Mouse (Mus musculus) myocyte (in vitro differentiated cells): ENCODE data around the gene Fam69a.

ENCODE experiments used
- CEBPB ChIP-seq: IDR thresholded peaks from 2 replicates; pipeline ENCODE4 v1.6.1; 2011; ENCODE audit warnings: mild to moderate bottlenecking, moderate library complexity; ENCODE audit not compliant: poor library complexity, insufficient read depth, severe bottlenecking
- MYOD1 ChIP-seq, 3 experiments: IDR thresholded peaks; one replicate each; pipeline ENCODE4 v1.6.1; 2011; ENCODE audit warnings: control low read depth in 2 of 3, low read depth in 2 of 3, mild to moderate bottlenecking in 2 of 3, moderate library complexity in 1 of 3; ENCODE audit not compliant: insufficient read length in 2 of 3, control insufficient read depth in 1 of 3
- POLR2A ChIP-seq: IDR thresholded peaks from one replicate; pipeline ENCODE4 v1.6.1; 2011; ENCODE audit warnings: low read depth, mild to moderate bottlenecking, control low read depth, moderate library complexity; ENCODE audit not compliant: insufficient read length
- POLR2AphosphoS2 ChIP-seq: IDR thresholded peaks from one replicate; pipeline ENCODE4 v1.6.1; 2011; ENCODE audit warnings: low read depth, control low read depth; ENCODE audit not compliant: insufficient read length
- TCF3 ChIP-seq: IDR thresholded peaks from one replicate; pipeline ENCODE4 v1.6.1; 2011; ENCODE audit warnings: low read depth, control low read depth; ENCODE audit not compliant: insufficient read length
- USF1 ChIP-seq: IDR thresholded peaks from one replicate; pipeline ENCODE4 v1.6.1; 2011; ENCODE audit warnings: low read depth, mild to moderate bottlenecking, control low read depth, moderate library complexity

GRCm38 (mm10) chr5:107997717-107998116, 10.8 kb upstream of the Fam69a start:
- TF ChIP-seq POLR2AphosphoS2 (no peak), USF1 (no peak), MYOD1 (IDR thresholded peaks at IDR 0.05; ENCODE audit: control insufficient read depth in 1 of 3, insufficient read length in 2 of 3, low read depth in 2 of 3) (peak in 1 of 3 experiments; percentile 11), POLR2A (no peak), TCF3 (no peak), CEBPB (0 out of 2 replicates have a peak, but pooled peaks have one; percentile 7)
